Mouse (Mus musculus) cerebellum, postnatal 4 days (tissue): ENCODE results near the gene Zfp667.
"Not testable (repeated sequence)": the region's sequence is repeated elsewhere in the genome, so short reads cannot be mapped to it uniquely, and the experiment has no call there.

Source experiments
- DNase-seq, 2 experiments: peaks; one replicate each; pipeline ENCODE4 v3.0.0; 2022; ENCODE audit warnings: low spot score in 2 of 2, mixed read lengths in 1 of 2

Zfp667 gene

GRCm38 (mm10) chr7:6285842-6286705 lies at the start of gene Zfp667:
Zfp667 (plus strand) TSS chr7:6286579.
- peak; percentile 96 to 98 for DNase-seq

- DNase-seq = no peak
Observed at GRCm38 (mm10) chr7:6239787-6240186, 46.6 kb upstream of the Zfp667 start.

- peak in 1 of 2 experiments; percentile 34 for DNase-seq
Observed at GRCm38 (mm10) chr7:6240841-6241425, 45.4 kb upstream of the Zfp667 start.

GRCm38 (mm10) chr7:6244361-6245292 lies 41.8 kb upstream of the Zfp667 start:
- no peak for DNase-seq

- DNase-seq = no peak
Observed at GRCm38 (mm10) chr7:6252410-6252809, 34.0 kb upstream of the Zfp667 start, which contains the start of gene Epp13. Epp13 (plus strand) TSS chr7:6252710.

DNA sequence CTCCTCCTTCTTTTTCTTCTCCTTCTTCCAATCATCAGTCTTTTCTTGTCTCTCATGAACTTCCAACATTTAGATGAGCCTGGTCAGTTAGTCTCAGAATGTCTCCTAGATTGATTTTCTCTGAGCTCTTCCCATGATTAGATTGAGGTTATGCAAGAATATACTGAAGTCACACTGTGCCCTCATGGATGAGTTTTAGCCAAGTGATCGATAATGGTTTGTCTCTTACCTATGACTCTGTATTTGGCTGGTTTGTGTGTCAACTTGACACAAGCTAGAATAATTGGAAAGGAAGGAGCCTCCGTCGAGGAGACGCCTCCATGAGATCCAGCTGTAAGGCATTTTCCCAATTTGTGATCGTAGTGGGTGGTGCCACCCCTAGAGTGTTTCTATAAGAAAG lies 31.9 kb upstream of the Zfp667 start:
- no peak for DNase-seq

DNA sequence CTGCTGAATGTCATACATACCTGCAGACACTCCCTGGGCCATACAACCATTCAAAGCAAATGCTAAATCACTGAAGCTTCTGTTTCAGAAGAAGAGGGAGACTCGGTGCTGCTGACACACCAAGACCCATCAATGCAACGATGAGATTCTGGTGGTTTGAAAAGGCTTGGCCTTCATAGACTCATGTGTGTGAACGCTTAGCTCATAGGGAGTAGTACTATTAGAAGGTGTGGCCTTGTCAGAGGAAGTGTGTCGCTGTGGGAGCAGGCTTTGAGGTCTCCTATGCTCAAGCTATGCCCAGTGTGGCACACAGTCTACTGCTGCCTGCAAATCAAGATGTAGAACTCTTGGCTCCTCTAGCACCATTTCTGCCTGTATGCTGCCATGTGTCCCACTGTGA lies 29.0 kb upstream of the Zfp667 start:
- no peak for DNase-seq

- DNase-seq = no peak
Observed at GRCm38 (mm10) chr7:6258232-6259220, 27.9 kb upstream of the Zfp667 start.

DNA sequence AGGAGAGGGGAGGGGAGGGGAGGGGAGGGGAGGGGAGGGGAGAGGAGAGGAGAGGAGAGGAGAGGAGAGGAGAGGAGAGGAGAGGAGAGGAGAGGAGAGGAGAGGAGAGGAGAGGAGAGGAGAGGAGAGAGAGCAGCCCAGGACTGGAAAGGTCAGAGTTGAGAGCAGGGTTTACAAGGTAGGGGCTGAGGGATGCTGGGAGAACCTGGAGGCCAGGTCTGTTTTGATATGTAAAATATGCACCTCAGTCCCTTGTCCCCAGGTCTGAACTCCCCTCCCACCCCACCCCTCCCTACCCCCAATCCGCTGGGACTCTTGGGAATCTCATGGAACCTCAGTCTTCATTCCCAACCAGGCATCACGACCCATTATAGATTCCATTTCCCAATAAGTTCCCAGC lies 26.4 kb upstream of the Zfp667 start:
- not testable (repeated sequence) for DNase-seq

DNA sequence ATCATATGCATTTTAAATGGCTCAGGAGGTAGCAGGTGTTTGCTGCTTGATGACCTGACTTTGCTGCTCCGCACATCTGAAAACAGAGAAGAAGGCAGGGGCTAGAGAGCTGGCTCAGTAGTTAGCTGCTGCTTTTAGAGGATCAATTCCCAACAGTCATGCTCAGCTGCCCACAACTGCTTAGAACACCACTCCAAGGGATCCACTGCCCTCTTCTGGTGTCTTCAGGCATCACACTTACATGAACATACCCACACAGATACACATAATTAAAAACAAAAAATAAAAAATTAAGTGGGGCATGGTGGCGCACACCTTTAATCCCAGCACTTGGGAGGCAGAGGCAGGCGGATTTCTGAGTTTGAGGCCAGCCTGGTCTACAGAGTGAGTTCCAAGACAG lies 24.3 kb upstream of the Zfp667 start:
- DNase-seq = no peak

DNA sequence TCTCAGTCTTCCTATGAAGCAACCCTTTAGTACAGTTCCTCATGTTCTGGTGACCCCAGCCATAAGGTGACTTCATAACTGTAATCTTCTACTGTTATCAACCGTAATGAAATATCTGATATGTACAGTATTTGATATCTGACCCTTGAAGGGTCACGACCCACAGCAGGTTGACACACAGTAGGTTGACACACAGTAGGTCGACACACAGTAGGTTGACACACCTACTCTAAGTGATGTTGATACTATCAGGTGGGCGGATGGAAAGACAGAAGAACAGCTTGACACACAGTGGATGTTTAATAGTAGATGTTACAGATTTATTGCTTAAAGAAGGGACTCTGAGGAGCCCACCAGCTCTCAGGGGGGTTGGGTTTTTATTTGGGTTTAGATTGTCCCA lies 23.4 kb upstream of the Zfp667 start:
- no peak for DNase-seq

DNA sequence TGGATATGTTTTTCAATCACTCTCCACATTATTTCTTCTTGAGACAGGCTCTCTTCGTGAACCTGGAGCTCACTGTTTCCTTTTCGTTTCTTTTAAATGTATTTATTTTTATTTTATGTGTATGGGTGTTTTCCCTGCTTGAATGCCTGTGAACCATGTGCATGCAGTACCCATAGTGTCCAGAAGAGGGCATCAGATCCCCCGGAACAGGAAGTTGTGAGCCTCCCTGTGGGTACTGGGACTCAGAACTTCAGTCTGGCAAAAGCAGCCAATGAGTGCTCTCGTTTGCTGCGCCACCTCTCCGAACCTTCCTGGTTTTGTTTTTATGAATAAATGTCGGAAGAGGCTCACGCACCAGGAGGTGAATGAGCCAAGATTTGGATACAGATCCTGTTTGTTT lies 20.7 kb upstream of the Zfp667 start:
- DNase-seq = peak in 1 of 2 experiments; percentile 14

GRCm38 (mm10) chr7:6277906-6278305 lies 8.5 kb upstream of the Zfp667 start:
- no peak for DNase-seq

DNA sequence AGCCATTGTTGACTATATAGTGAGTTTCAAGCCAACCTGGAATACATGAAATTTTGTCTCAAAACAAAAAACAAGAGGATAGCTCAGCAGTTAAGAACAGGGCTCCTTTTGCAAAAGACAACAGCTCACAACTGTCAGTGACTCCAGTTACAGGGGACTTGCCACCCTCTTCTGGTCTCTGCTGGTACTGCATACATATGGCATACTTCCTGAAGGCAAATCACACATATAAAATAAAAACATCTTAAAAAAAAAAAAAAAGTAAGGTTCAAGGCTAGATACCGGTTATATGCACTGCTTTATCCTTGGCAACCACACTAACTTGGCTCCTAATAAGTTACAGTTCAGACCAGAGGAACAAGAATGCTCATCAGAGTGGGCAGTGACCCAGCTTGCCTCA lies 3.6 kb upstream of the Zfp667 start:
- peak; percentile 59 to 82 for DNase-seq

DNA sequence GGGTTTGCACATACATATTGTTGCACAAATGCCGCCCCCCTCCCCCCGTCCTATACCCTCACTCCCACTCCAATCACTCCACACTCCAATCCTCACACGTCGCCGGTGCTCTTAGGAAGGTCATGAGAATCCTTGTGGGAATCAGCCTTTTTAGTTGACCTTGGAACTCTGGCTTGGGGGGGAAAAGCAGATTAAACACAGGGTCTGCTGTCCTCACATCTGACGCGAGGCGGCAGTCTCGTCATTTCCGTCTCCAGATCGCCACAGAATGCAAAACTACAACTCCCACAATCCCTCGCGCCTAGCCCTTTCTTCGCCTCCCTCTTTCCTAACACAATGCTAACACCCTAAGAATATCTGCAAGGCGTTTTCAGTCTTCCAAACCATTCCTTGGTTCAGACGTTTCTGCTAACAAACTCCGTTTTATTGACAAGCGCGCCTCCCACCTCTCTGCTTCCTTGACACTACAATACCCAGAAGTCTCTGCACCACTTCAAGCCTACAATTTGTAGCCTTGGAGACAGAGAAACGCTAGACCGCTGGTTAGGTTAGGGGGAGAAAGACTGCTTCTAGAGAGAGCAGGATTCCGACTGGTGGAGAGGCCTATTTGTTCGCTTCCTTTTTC lies 2.8 kb upstream of the Zfp667 start:
- peak; percentile 44 to 73 for DNase-seq

- no peak for DNase-seq
Observed at GRCm38 (mm10) chr7:6284442-6285012, 1.9 kb upstream of the Zfp667 start.

DNA sequence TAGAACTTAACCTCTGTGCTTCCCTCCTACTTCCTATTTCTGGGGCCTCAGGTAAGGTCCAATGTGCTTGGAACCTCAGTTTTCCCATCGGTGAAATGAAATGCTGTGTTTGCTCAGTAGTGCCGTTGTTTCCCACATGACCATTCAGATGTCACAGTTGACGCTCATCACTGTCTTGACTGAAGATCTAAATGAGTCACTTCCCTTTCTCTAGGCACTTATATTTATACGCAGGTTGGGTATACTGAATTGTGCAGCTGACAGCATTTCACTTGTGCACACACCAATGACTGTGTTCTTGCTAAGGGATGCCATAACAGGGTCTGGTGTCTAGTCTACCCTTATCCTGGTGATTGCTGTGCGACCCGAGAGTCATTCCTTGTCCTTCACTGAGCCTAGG lies 1.0 kb upstream of the Zfp667 start:
- DNase-seq = no peak

- peak in 1 of 2 experiments; percentile 4 for DNase-seq
Observed at GRCm38 (mm10) chr7:6286921-6287531, 647 bp downstream of the Zfp667 start.

DNA sequence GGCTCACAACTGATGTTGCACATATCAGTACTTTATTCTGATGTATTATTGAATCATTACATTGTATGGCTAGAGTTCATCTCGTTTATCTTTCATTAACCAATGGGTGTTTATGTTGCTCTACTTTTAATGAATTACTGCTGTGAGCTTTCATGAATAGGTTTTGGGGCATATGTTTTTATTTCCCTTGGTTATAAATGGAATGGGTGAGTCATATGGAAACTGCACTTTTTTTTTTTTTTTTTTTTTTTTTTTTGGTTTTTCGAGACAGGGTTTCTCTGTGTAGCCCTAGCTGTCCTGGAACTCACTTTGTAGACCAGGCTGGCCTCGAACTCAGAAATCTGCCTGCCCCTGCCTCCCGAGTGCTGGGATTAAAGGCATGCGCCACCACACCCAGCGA lies 4.7 kb downstream of the Zfp667 start:
- DNase-seq = not testable (repeated sequence)

DNA sequence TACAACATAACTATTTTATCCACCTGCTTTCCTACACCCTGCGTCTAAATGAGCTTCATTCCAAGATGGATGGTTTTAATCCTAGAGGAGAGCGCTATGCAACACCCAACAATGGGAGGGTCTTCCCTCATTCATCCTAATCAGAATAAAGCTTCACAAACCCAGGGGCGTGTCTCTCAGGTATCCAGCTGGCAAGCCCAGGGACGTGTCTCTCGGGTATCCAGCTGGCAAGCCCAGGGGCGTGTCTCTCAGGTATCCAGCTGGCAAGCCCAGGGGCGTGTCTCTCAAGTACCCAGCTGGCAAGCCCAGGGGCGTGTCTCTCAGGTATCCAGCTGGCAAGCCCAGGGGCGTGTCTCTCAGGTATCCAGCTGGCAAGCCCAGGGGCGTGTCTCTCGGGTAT lies 14.4 kb downstream of the Zfp667 start:
- not testable (repeated sequence) for DNase-seq
